Mouse (Mus musculus): ENCODE measurements at regions not wholly inside any gene's neighbourhood (a gene's known extent, or its start where the extent isn't known, plus 50 kb on each side); places are given as distances from the start of the nearest gene placed in this dataset.

DNA sequence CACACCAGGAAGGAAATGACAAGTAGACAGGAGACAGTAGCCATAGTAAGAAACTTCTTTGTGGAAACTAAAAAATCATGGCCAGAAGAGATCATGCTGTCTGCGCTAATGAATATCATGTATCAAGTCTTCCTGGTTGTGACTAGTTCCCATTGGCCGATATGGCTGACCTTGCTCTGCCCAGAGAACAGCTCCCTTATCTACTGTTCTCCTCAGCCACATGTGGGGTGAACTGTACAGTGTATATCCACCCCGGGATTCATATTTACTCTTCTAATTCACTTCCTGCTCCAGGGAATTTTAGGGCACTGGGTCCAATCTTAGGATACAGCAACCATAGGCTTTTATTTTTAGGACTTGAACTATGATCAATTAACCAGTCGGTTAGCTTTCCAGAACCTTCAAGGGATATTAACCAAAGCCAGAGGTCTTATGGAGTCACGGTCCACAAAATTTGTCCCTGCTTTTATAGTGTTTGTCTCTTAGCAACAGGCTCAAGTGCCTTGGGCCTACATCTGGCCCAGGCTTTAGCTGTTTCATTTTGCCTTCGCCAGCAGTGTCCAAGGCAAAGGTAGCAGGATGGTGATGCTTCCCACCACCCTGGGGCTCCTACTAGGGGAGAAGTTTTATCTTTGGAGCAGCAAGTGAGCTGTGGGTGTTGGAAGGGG, 255.6 kb upstream of the Ppp2r3a start:
- no peaks in the 10 kb centered on the region for H3K27me3 ChIP-seq (ENCODE audit: poor library complexity, severe bottlenecking)
- WGBS: 90% methylated on average over 6 of the region's 6 CpGs
- H3K4me3 ChIP-seq: no peak overlapping the region
- no peak for DNase-seq (ENCODE audit: extremely low spot score, low spot score)
- no peak overlapping the region for H3K27ac ChIP-seq
- peaks cover 5% of the 10 kb centered on the region; the same call in 1 of the 2 replicates for H3K4me1 ChIP-seq
- H3K36me3 ChIP-seq (replicated peaks): no peaks in the 10 kb centered on the region
- no peaks in the 10 kb centered on the region for H3K9me3 ChIP-seq

- Histone ChIP-seq H3K9me3 (no peaks in the 10 kb centered on the region), H3K36me3 (replicated peaks) (no peaks in the 10 kb centered on the region), H3K27ac (no peak overlapping the region), H3K27me3 (ENCODE audit: poor library complexity, severe bottlenecking) (no peaks in the 10 kb centered on the region), H3K4me1 (peaks cover 5% of the 10 kb centered on the region; the same call in 1 of the 2 replicates), H3K4me3 (no peak overlapping the region)
- DNase-seq (ENCODE audit: extremely low spot score, low spot score): no peak
- 87% methylated on average over 16 of the region's 16 CpGs for WGBS
Measured at GRCm38 (mm10) chr9:101501706-101502465, 250.3 kb upstream of the Ppp2r3a start.

- DNase-seq (ENCODE audit: extremely low spot score, low spot score): no peak
- H3K4me1 ChIP-seq: peaks cover 5% of the 10 kb centered on the region; the same call in 1 of the 2 replicates
- H3K36me3 ChIP-seq (replicated peaks): no peaks in the 10 kb centered on the region
- no peaks in the 10 kb centered on the region for H3K27me3 ChIP-seq (ENCODE audit: poor library complexity, severe bottlenecking)
- H3K27ac ChIP-seq: no peak overlapping the region
- no peaks in the 10 kb centered on the region for H3K9me3 ChIP-seq
- no peak overlapping the region for H3K4me3 ChIP-seq
- WGBS: 97% methylated on average over 3 of the region's 3 CpGs
Measured at GRCm38 (mm10) chr9:101501036-101501435, 249.4 kb upstream of the Ppp2r3a start.

- WGBS: 92% methylated on average over 5 of the region's 5 CpGs
- Histone ChIP-seq H3K9me3 (no peaks in the 10 kb centered on the region), H3K4me1 (peaks cover 5% of the 10 kb centered on the region; the same call in 1 of the 2 replicates), H3K27me3 (ENCODE audit: poor library complexity, severe bottlenecking) (no peaks in the 10 kb centered on the region), H3K4me3 (no peak overlapping the region), H3K27ac (no peak overlapping the region), H3K36me3 (replicated peaks) (no peaks in the 10 kb centered on the region)
- DNase-seq (ENCODE audit: extremely low spot score, low spot score): no peak
Measured at GRCm38 (mm10) chr9:101498721-101499120, 247.1 kb upstream of the Ppp2r3a start.

- Histone ChIP-seq H3K27ac (no peak overlapping the region), H3K4me3 (no peak overlapping the region), H3K4me1 (no peaks in the 10 kb centered on the region), H3K36me3 (replicated peaks) (no peaks in the 10 kb centered on the region), H3K27me3 (ENCODE audit: poor library complexity, severe bottlenecking) (no peaks in the 10 kb centered on the region), H3K9me3 (no peaks in the 10 kb centered on the region)
- no peak for DNase-seq (ENCODE audit: extremely low spot score, low spot score)
- 88% methylated on average over 6 of the region's 6 CpGs for WGBS
Measured at GRCm38 (mm10) chr9:101495768-101496167, 244.2 kb upstream of the Ppp2r3a start.

DNA sequence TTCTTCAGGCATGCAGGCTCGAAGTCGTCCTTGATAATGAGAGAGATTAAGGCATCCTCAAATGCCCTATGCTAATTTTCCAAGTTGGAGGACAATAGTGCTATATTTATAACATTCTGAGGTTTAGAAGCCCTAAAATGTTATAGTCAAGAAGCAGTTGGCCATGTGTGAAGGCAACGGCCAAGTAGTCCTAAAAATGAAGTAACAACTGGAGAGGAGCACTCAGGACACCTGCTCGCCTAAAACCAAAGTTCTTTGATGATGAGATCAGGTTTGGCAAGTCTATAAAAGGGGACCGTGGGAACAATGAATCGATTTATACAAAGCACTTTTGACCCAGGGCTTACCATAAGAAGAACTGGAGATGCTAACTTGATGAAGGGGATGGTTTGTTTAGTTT, 237.4 kb upstream of the Ppp2r3a start:
- no peak for DNase-seq (ENCODE audit: extremely low spot score, low spot score)
- Histone ChIP-seq H3K4me3 (no peak overlapping the region), H3K36me3 (replicated peaks) (no peaks in the 10 kb centered on the region), H3K9me3 (no peaks in the 10 kb centered on the region), H3K4me1 (no peaks in the 10 kb centered on the region; the same call in 1 of the 2 replicates), H3K27me3 (ENCODE audit: poor library complexity, severe bottlenecking) (no peaks in the 10 kb centered on the region), H3K27ac (no peak overlapping the region)
- 79% methylated on average over 6 of the region's 6 CpGs for WGBS

DNA sequence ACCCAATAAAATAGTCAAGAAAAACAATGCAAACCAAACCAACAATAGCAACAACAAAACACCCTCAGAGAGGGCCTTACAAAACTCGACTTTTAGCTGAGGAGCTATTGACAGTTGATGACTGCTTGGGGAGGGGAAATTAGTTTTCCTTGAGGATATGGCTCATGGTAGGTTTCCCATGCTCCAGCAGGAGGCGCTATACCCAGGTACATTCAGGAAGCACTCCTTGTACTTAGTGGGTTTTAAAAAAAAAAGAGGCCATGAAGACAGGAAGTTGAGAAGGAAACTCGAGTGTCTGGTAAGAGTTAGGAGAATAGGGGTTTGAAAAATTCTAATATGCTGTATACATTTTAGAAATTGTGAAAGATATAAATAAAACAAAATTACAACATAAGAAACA, 224.6 kb upstream of the Ppp2r3a start:
- no peak for DNase-seq (ENCODE audit: extremely low spot score, low spot score)
- Histone ChIP-seq H3K36me3 (replicated peaks) (no peaks in the 10 kb centered on the region), H3K4me1 (peaks cover 24% of the 10 kb centered on the region), H3K27ac (no peak overlapping the region), H3K4me3 (no peak overlapping the region), H3K27me3 (ENCODE audit: poor library complexity, severe bottlenecking) (no peaks in the 10 kb centered on the region), H3K9me3 (no peaks in the 10 kb centered on the region)
- WGBS: 73% methylated on average over 3 of the region's 3 CpGs

DNA sequence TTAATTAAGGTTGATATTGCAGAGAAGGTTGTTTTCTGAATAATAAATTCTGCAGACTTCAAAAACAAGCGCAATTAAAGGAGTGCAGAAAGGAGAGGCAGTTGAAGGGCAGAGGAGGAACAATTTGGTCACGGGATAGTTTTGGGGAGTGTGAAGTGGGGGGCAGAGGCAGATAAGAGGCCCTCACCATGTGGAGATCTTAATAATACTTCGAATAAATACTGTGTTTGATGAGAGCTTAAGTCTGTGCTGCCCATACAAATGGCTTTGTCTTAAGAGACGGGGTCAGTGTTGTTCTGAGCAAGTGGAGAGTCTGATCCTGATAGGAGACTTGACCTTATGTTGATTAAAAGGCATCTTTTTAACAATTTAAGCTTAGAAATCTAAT, 221.5 kb upstream of the Ppp2r3a start:
- WGBS: 59% methylated on average over 4 of the region's 4 CpGs
- Histone ChIP-seq H3K36me3 (replicated peaks) (no peaks in the 10 kb centered on the region), H3K4me1 (peaks cover 26% of the 10 kb centered on the region)

DNA sequence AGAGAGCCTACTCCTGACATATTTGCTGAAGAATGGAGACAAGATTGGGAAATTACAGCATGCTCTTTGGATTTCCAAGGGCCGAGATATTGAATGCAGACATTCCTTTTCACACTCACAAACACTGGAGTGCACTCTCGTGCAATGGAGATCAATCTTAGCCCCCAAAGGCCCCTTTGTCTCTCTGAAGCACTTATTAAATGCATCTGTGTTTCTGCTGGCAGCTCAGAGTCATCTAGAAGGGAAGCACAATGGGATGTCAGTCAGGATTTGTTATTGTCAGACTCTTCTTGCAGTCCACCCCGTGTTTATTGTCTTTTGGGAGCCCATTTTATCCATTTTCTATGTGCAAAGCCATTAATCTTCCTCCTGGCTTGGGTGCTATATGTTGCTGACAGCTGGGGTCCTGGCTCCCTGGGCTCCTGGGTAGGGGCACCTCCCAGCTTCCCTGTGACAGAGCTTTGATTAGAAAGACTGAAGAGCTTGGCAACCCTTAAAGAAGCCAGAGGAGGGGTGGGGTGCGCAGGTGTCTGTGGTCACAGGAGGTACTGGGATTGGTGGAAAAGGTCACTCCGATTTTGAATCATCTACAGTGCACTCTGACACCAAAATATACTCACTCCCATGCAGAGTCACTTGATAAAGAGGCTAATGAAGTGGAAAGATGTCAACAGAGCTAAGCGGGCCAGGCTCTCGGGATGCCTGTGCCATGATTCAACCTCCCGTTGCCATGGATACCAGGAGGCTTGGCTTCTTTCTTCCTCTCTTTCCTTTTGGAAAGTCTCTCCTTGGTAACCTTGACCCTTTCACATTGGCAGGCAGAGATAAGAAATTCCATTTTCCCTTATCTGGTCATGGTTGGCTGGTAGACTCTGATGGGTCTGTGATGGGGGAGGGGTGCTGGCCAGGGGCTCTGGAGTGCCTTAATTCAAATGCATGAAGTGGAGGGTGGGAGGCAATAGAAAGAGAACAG, 220.8 kb upstream of the Ppp2r3a start:
- DNase-seq (ENCODE audit: extremely low spot score, low spot score): peak; percentile 70
- Histone ChIP-seq H3K36me3 (replicated peaks) (no peaks in the 10 kb centered on the region), H3K27ac (peak overlapping the region; percentile 40), H3K9me3 (no peaks in the 10 kb centered on the region), H3K27me3 (ENCODE audit: poor library complexity, severe bottlenecking) (peaks cover 13% of the 10 kb centered on the region; the same call in 1 of the 2 replicates), H3K4me1 (peaks cover 26% of the 10 kb centered on the region), H3K4me3 (peak overlapping the region; percentile 13; the same call in 1 of the 2 replicates)
- WGBS: 24% methylated on average over 8 of the region's 8 CpGs

More for the DNA sequence above, 221.5 kb upstream of the Ppp2r3a start:
- H3K9me3 ChIP-seq: no peaks in the 10 kb centered on the region
- H3K27me3 ChIP-seq (ENCODE audit: poor library complexity, severe bottlenecking): peaks cover 13% of the 10 kb centered on the region; the same call in 1 of the 2 replicates
- no peak overlapping the region for H3K27ac ChIP-seq
- peak overlapping the region; percentile 13; the same call in 1 of the 2 replicates for H3K4me3 ChIP-seq
- DNase-seq (ENCODE audit: extremely low spot score, low spot score): no peak

DNA sequence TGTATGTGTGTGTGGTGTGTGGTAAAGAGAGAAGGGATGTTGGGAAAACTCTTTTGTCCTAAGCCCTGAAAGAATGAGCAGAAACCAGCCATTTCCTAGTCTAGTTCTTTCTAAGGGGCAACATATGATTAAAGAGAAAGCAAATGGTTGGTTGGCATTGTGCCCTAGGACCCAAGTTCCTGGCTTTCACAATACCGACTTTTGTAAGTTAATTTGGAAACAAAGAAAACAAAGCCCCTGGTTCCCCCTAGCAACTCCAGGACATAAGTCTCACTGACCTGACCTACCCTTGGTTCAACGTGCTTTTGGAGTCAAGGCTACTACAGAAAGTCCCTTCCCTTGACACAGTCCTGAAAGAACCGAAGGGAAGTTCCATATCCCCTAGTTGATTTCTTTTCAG, 220.1 kb upstream of the Ppp2r3a start:
- WGBS: 39% methylated on average over 3 of the region's 3 CpGs
- DNase-seq (ENCODE audit: extremely low spot score, low spot score): no peak
- no peaks in the 10 kb centered on the region for H3K36me3 ChIP-seq (replicated peaks)
- peaks cover 26% of the 10 kb centered on the region for H3K4me1 ChIP-seq
- no peaks in the 10 kb centered on the region for H3K9me3 ChIP-seq
- H3K4me3 ChIP-seq: no peak overlapping the region
- peaks cover 13% of the 10 kb centered on the region; the same call in 1 of the 2 replicates for H3K27me3 ChIP-seq (ENCODE audit: poor library complexity, severe bottlenecking)
- H3K27ac ChIP-seq: peak overlapping the region; percentile 40

DNA sequence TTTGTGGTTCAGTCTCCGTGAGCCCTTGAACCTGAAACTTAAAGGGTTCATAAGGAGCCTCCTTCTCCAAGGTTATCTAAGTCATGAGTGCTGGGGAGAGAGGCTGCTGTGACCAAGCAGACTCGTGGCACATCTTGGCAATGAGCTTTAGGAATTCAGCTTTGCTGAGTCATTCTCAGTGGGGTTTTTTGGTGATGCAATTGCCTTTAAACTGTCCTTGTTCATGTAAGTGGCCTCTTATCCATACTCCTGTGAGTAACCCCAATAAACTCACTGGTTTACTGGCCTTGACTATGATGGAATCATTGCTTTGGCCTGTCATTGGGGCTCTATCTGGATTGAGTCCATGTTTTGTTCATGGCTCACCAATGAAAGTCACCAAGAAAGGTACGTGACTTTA, 218.2 kb upstream of the Ppp2r3a start:
- Histone ChIP-seq H3K9me3 (no peaks in the 10 kb centered on the region), H3K36me3 (replicated peaks) (no peaks in the 10 kb centered on the region), H3K27me3 (ENCODE audit: poor library complexity, severe bottlenecking) (peaks cover 13% of the 10 kb centered on the region; the same call in 1 of the 2 replicates), H3K4me3 (no peak overlapping the region), H3K27ac (no peak overlapping the region), H3K4me1 (peaks cover 31% of the 10 kb centered on the region)
- DNase-seq (ENCODE audit: extremely low spot score, low spot score): no peak
- WGBS: 84% methylated on average over 3 of the region's 3 CpGs

GRCm38 (mm10) chr9:101464727-101465427, 213.3 kb upstream of the Ppp2r3a start:
- Histone ChIP-seq H3K27me3 (ENCODE audit: poor library complexity, severe bottlenecking) (peaks cover 12% of the 10 kb centered on the region; the same call in 1 of the 2 replicates), H3K4me3 (no peak overlapping the region), H3K36me3 (replicated peaks) (no peaks in the 10 kb centered on the region), H3K4me1 (peaks cover 13% of the 10 kb centered on the region), H3K9me3 (no peaks in the 10 kb centered on the region), H3K27ac (peak overlapping the region; percentile 54; the same call in 1 of the 2 replicates)
- WGBS: 65% methylated on average over 18 of the region's 18 CpGs
- DNase-seq (ENCODE audit: extremely low spot score, low spot score): no peak
